8 mouse cellular contexts compared by ENCODE assay signal in genomic region chr7:73616971-73617906, GRCm38 (mm10).
A peak's percentile ranks its signal among the peaks of the same experiment; 100 is the strongest.
DNase-seq lines count a peak whose midpoint lies in the region; ATAC-seq and TF ChIP-seq lines count a peak whose summit lies in the region.

No protein-coding gene starts in this region.

- H3K4me1 ChIP-seq in hindbrain, embryonic 16.5 days (ENCODE audit: control insufficient read depth, insufficient read depth, low read depth, low read length), result peaks cover 11% of the 10 kb centered on the region
- H3K4me1 ChIP-seq in spleen, adult 2 months (ENCODE audit: control insufficient read depth, insufficient read depth, insufficient read length), result peaks cover 4% of the 10 kb centered on the region

- peak overlapping the region; percentile 94 for H3K9ac ChIP-seq in hindbrain, embryonic 16.5 days (ENCODE audit: low read depth, low read length)

- peak overlapping the region; percentile 100 for H3K27ac ChIP-seq in hindbrain, embryonic 16.5 days (ENCODE audit: low read depth, low read length)
- H3K27ac ChIP-seq in macrophage, result peak overlapping the region; percentile 99
- peak overlapping the region; percentile 100 for H3K27ac ChIP-seq in spleen, adult 2 months (ENCODE audit: insufficient read depth, low read length)

- TF ChIP-seq CTCF in spleen, adult 2 months (IDR thresholded peaks at IDR 0.05; ENCODE audit: extremely low read depth, insufficient read depth, insufficient read length, insufficient replicate concordance), result no peak

- peak overlapping the region; percentile 53 for H3K4me3 ChIP-seq in hindbrain, embryonic 16.5 days (ENCODE audit: low read length)
- H3K4me3 ChIP-seq in macrophage (ENCODE audit: inconsistent target), result peak overlapping the region; percentile 41
- H3K4me3 ChIP-seq in spleen, adult 2 months (ENCODE audit: extremely low read depth, insufficient read depth, insufficient read length), result peak overlapping the region; percentile 99

- H3K9me3 ChIP-seq in hindbrain, embryonic 16.5 days (ENCODE audit: control insufficient read depth, low read length), result no peaks in the 10 kb centered on the region

- WGBS in hindbrain, embryonic 16.5 days, result 2% methylated on average over 21 of the region's 21 CpGs
- 14% methylated on average over 21 of the region's 21 CpGs for WGBS in macrophage (ENCODE audit: missing documents)
- WGBS in spleen, adult 2 months, result 23% methylated on average over 21 of the region's 21 CpGs

- no peak for ATAC-seq in hindbrain, embryonic 16.5 days

- peaks cover 5% of the 10 kb centered on the region; the same call in 1 of the 2 replicates for H3K79me2 ChIP-seq in macrophage (ENCODE audit: inconsistent target)

- no peak; the same call in 1 of the 2 replicates for TF ChIP-seq POLR2A in spleen, adult 2 months (IDR thresholded peaks at IDR 0.05; ENCODE audit: low read depth, low read length)

- H3K4me2 ChIP-seq in hindbrain, embryonic 16.5 days (ENCODE audit: low read length), result peak overlapping the region; percentile 69

- intact Hi-C loops in left cerebral cortex, postnatal 10 days (cut with DNase I), result loop anchor here (2.0 kb wide), 1 partner anchor 76 kb away; the partner anchor contains the start of gene Chd2

- H3K27me3 ChIP-seq in hindbrain, embryonic 16.5 days (replicated peaks; ENCODE audit: control insufficient read depth, insufficient read depth, low read length), result no peaks in the 10 kb centered on the region
- H3K27me3 ChIP-seq in spleen, adult 2 months (ENCODE audit: control insufficient read depth, insufficient read depth, low read length), result no peaks in the 10 kb centered on the region

- no peaks in the 10 kb centered on the region for H3K36me3 ChIP-seq in hindbrain, embryonic 16.5 days (ENCODE audit: control insufficient read depth, insufficient read depth, low read length)
- H3K36me3 ChIP-seq in macrophage (ENCODE audit: inconsistent target), result no peaks in the 10 kb centered on the region
- no peaks in the 10 kb centered on the region for H3K36me3 ChIP-seq in spleen, adult 2 months (ENCODE audit: control insufficient read depth, insufficient read depth, low read length)

- DNase-seq in ovary, adult 18-20 months (ENCODE audit: low spot score), result peak; percentile 40
- no peak for DNase-seq in ovary, postnatal 14 days (ENCODE audit: low spot score)
- DNase-seq in cerebellum, adult 9-10 months, result peak; percentile 81
- peak; percentile 29 to 38 for DNase-seq in gastrocnemius, adult 8-10 months (ENCODE audit: low spot score in 2 of 2)
- peak; percentile 34 to 55 for DNase-seq in left cerebral cortex, postnatal 10 days (ENCODE audit: extremely low spot score in 1 of 2, low spot score in 2 of 2)
- peak in 1 of 2 experiments; percentile 61 for DNase-seq in spleen, adult 2 months (ENCODE audit: low read depth in 1 of 2, low spot score in 2 of 2)

Comparison
In these comparisons a context has a peak if more than half of its experiments do, and no peak if none do; other contexts are left out.
1. H3K4me3 ChIP-seq: peak in every context shown above with its lines; median percentile 99 in spleen, adult 2 months; 53 in hindbrain, embryonic 16.5 days; 41 in macrophage.